Mouse (Mus musculus) liver, embryonic 11.5 days (tissue): ENCODE results near the gene Cadm2. TPM values are rescaled to one million over a fixed set of nuclear protein-coding genes. Genes with fewer than 3 reads are reported as not detected.

Experiments
- ATAC-seq: fragments of 200-750 bp; cut with Nextera tagmentation; replicated peaks from 2 replicates; pipeline ENCODE4 v1.8.0; 2017; ENCODE audit warnings: moderate number of reproducible peaks, mild to moderate bottlenecking, moderate TSS enrichment, moderate library complexity; ENCODE audit not compliant: low FRiP score
- DNase-seq: peaks from one replicate; pipeline ENCODE4 v3.0.0-alpha.2; 2017; ENCODE audit warnings: low spot score
- H3K27ac ChIP-seq: fragments of 300-500 bp; sonication (generic); 2 replicates; pipeline ENCODE4 v1.5.1; 2014; ENCODE audit warnings: mild to moderate bottlenecking, low read depth, low read length, control low read depth
- H3K27me3 ChIP-seq: fragments of 300-500 bp; sonication (generic); replicated peaks from 2 replicates; pipeline ENCODE4 v1.6.1; 2014; ENCODE audit warnings: low read length, mixed read lengths; ENCODE audit not compliant: control insufficient read depth, insufficient read depth
- H3K36me3 ChIP-seq: fragments of 300-500 bp; sonication (generic); 2 replicates; pipeline ENCODE4 v1.6.1; 2014; ENCODE audit warnings: mild to moderate bottlenecking, low read length, moderate library complexity, mixed read lengths; ENCODE audit not compliant: control insufficient read depth, insufficient read depth
- H3K4me1 ChIP-seq: fragments of 300-500 bp; sonication (generic); replicated peaks from 2 replicates; pipeline ENCODE4 v1.6.1; 2014; ENCODE audit warnings: low read length, mixed read lengths; ENCODE audit not compliant: control insufficient read depth, insufficient read depth
- H3K4me2 ChIP-seq: fragments of 300-500 bp; sonication (generic); 2 replicates; pipeline ENCODE4 v1.6.1; 2014; ENCODE audit warnings: mild to moderate bottlenecking, control low read depth, moderate library complexity
- H3K4me3 ChIP-seq: fragments of 300-500 bp; sonication (generic); 2 replicates; pipeline ENCODE4 v1.5.1; 2014; ENCODE audit warnings: low read depth, low read length, control low read depth
- H3K9ac ChIP-seq: fragments of 300-500 bp; sonication (generic); 2 replicates; pipeline ENCODE4 v1.6.1; 2014; ENCODE audit warnings: low read depth, low read length, control low read depth
- H3K9me3 ChIP-seq: fragments of 300-500 bp; sonication (generic); 2 replicates; pipeline ENCODE4 v1.6.1; 2016; ENCODE audit warnings: low read length, inconsistent platforms, mixed read lengths; ENCODE audit not compliant: control insufficient read depth
- WGBS: fragments of 180-500 bp; shearing (Covaris S2); extraction: QIAGEN DNeasy Blood & Tissue Kit; methylation state at CpG from one replicate; pipeline ENCODE4 v1.1.7; 2014; 5-methylcytosine and 5-hydroxymethylcytosine counted together
- polyA plus RNA-seq: library from polyadenylated mRNA; unstranded; fragments of >200 nt; fragmentation: Nextera tagmentation; extraction: Ambion mirVana; gene quantifications from 2 replicates; pipeline ENCODE4 v1.2.1, GENCODE M21; 2014

The Cadm2 gene
- polyA plus RNA-seq, 1 experiment from 2014 or later = 0.52 TPM

DNA sequence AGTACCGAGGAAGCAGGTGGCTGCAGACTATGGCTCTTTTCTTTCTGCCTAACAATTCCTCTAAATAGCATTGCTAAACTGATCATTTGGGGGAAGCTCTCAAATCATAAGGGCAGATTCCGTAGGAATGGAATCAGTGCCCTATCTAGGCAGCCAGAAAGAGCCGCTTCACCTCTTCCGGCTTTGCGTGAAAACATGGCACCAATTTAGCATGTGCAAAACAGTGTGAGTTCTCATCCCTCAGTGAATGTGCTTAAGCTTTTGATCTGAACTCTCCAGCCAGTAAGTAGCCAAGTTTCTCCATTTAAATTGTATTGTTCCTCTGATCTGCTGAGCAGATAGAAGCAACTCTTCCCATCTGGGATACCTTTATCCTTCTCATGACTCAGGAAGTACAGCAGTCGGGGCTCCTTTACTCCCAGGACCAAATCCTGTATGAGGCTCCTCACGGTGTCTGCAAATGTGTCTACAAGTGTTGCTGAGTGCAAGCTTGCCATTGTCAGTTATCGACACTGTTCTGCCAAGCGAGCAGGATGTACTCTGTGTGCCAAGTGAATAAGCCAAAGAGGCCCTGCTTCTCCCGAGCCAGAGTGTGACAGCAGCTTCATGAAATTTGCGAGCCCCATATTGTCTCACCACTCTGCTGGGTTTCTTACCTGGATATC lies 970.2 kb downstream of the Cadm2 start:
- no peaks in the 10 kb centered on the region for H3K27me3 ChIP-seq
- H3K4me3 ChIP-seq = no peak overlapping the region
- no peaks in the 10 kb centered on the region for H3K4me1 ChIP-seq
- no peaks in the 10 kb centered on the region for H3K36me3 ChIP-seq
- WGBS = 86% methylated on average over 11 of the region's 11 CpGs
- H3K9me3 ChIP-seq = no peaks in the 10 kb centered on the region
- DNase-seq = no peak
- no peak overlapping the region for H3K27ac ChIP-seq
- no peak overlapping the region for H3K4me2 ChIP-seq
- ATAC-seq = no peak
- no peak overlapping the region for H3K9ac ChIP-seq

DNA sequence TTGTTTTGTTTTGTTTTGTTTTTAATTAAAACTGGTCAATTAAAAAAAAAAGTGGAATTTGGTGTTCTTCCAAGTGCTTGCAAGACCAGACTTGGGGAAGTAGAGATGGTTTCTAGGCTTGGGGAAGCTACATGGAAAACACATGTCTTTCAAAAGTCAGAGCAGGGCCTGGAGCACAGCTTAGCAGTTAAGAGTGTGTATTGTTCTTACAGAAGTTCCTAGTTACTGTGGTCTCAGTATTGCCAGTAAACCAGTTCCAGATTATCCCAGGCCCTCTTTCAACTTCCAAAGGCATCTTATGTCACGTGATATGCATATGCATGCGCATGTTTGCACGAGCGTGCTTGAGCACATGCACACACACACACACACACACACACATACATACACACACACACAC lies 972.9 kb downstream of the Cadm2 start:
- Histone ChIP-seq H3K9me3 (no peaks in the 10 kb centered on the region), H3K27ac (no peak overlapping the region), H3K27me3 (no peaks in the 10 kb centered on the region), H3K4me2 (no peak overlapping the region), H3K4me1 (no peaks in the 10 kb centered on the region), H3K4me3 (no peak overlapping the region), H3K9ac (no peak overlapping the region), H3K36me3 (no peaks in the 10 kb centered on the region)
- 88% methylated on average over 4 of the region's 4 CpGs for WGBS
- DNase-seq (no peak), ATAC-seq (no peak)

DNA sequence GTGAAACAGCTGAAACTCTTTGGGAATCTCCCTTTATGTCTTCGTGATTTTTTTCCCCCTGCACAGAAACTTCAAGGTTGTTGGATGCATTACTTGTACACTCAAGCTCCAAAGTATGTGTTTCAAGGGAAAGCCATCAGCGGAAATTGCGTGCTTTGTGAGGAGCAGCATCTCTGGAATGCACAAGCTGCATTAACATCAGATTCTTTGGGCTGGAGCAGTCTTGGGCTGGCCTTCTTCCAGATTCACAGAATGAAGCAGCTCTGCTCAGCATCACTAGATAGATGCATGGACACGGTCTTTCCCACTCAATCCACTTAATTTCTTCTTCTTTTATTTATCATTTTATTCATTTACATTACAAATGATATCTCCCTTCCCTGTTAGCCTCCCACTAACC lies 977.1 kb downstream of the Cadm2 start:
- H3K4me1 ChIP-seq = no peaks in the 10 kb centered on the region
- ATAC-seq (no peak), DNase-seq (no peak)
- no peaks in the 10 kb centered on the region for H3K27me3 ChIP-seq
- no peak overlapping the region for H3K9ac ChIP-seq
- 66% methylated on average over 4 of the region's 4 CpGs for WGBS
- H3K4me3 ChIP-seq = no peak overlapping the region
- no peaks in the 10 kb centered on the region for H3K36me3 ChIP-seq
- H3K27ac ChIP-seq = no peak overlapping the region
- no peaks in the 10 kb centered on the region for H3K9me3 ChIP-seq
- H3K4me2 ChIP-seq = no peak overlapping the region

- DNase-seq = no peak
- H3K4me3 ChIP-seq = no peak overlapping the region
These were observed 993.2 kb downstream of the Cadm2 start for GRCm38 (mm10) chr16:66627527-66627926.

DNA sequence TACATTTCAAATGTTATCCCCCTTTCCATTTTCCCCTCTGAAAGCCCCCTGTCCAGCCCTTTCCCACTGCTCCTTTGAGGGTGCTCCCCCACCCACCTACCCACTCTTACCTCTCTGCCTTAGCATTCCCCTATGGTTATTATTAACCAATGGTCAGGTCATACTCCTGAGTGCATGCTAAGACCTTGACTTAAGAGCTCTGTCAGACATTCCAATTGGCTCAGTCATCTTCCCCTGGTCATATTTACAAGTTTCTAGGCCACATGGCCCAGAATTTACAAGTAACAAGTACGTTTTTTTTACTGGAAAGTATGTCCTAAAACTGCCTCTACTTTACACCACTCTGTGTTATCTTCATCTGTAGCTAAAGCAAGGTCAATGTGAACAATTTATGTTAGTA lies 998.3 kb downstream of the Cadm2 start:
- no peaks in the 10 kb centered on the region for H3K36me3 ChIP-seq
- no peak overlapping the region for H3K27ac ChIP-seq
- H3K9ac ChIP-seq = no peak overlapping the region
- DNase-seq (no peak), ATAC-seq (no peak)
- no peaks in the 10 kb centered on the region for H3K27me3 ChIP-seq
- no peak overlapping the region for H3K4me3 ChIP-seq
- H3K4me2 ChIP-seq = no peak overlapping the region
- H3K9me3 ChIP-seq = no peaks in the 10 kb centered on the region
- no peaks in the 10 kb centered on the region for H3K4me1 ChIP-seq
- 41% methylated on average over 1 of the region's 1 CpGs for WGBS

More at GRCm38 (mm10) chr16:66627527-66627926, 993.2 kb downstream of the Cadm2 start:
- no peaks in the 10 kb centered on the region for H3K36me3 ChIP-seq
- H3K4me1 ChIP-seq = no peaks in the 10 kb centered on the region
- ATAC-seq = no peak
- no peak overlapping the region for H3K27ac ChIP-seq
- no peak overlapping the region for H3K4me2 ChIP-seq
- H3K9ac ChIP-seq = no peak overlapping the region
- H3K27me3 ChIP-seq = no peaks in the 10 kb centered on the region
- H3K9me3 ChIP-seq = no peaks in the 10 kb centered on the region

- Histone ChIP-seq H3K4me3 (no peak overlapping the region), H3K27ac (no peak overlapping the region), H3K27me3 (no peaks in the 10 kb centered on the region), H3K4me2 (no peak overlapping the region), H3K9ac (no peak overlapping the region), H3K9me3 (no peaks in the 10 kb centered on the region), H3K36me3 (no peaks in the 10 kb centered on the region), H3K4me1 (no peaks in the 10 kb centered on the region)
- no peak for DNase-seq
- 80% methylated on average over 5 of the region's 5 CpGs for WGBS
- no peak for ATAC-seq
These were observed 1008.1 kb downstream of the Cadm2 start for GRCm38 (mm10) chr16:66612624-66613023.
